ENCODE assay signal across 26 mouse cellular contexts in the genomic region with DNA sequence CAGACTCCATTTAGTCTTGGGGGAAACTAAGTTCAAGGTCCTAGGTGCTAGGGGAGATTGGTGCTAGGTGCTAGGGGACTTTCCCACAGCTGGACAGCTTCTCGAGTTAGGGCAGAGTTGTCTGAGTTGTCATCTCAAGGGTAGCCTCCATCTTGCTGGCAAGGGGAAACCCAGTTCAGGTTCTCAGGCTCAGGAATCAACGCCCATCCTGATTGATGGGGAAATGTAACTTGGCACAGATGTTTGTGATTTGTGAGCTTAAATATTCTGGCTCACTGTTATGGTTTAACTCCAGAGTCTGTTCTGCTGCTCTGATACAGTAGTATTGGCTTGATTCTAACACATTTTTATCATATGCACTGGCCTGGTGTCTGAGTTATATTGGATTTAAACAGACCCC. TPM values are rescaled to one million over a fixed set of nuclear protein-coding genes. Genes with fewer than 3 reads are reported as not detected.
"Had no signal": no experiment of that assay in that cellular context is flagged by ENCODE, and none has a peak within 500 bp of the region (broad histone marks: within the 10 kb centered on the region; RNA-seq: fewer than 3 reads in every experiment).

No protein-coding gene starts in this region.

- H3K9me3 ChIP-seq: limb, embryonic 10.5 days; limb, embryonic 13.5 days; midbrain, embryonic 12.5 days; midbrain, embryonic 15.5 days; neural tube, embryonic 13.5 days had no signal

- H3K4me3 ChIP-seq: layer of hippocampus, adult 2 months; limb, embryonic 10.5 days; limb, embryonic 13.5 days; midbrain, embryonic 12.5 days; midbrain, embryonic 15.5 days; neural tube, embryonic 13.5 days had no signal

- DNase-seq: kidney, adult 2 months; kidney, postnatal 25 days; layer of hippocampus, adult 9-11 months; liver, postnatal 0 days; lung, embryonic 14.5 days; right cerebral cortex, adult 18-20 months; right cerebral cortex, postnatal 14 days; right cerebral cortex, postnatal 4 days; thymus, adult 18-20 months; thymus, postnatal 36 days had no signal

- H3K27ac ChIP-seq: kidney, postnatal 0 days; layer of hippocampus, adult 2 months; limb, embryonic 10.5 days; limb, embryonic 13.5 days; liver, embryonic 14.5 days; macrophage; midbrain, embryonic 12.5 days; midbrain, embryonic 15.5 days; neural tube, embryonic 13.5 days; stomach, postnatal 0 days had no signal

- H3K36me3 ChIP-seq: limb, embryonic 10.5 days; limb, embryonic 13.5 days; midbrain, embryonic 12.5 days; midbrain, embryonic 15.5 days; neural tube, embryonic 13.5 days had no signal

- ATAC-seq: liver, postnatal 0 days; lung, postnatal 0 days; midbrain, embryonic 15.5 days had no signal

- H3K4me1 ChIP-seq: midbrain, embryonic 12.5 days; midbrain, embryonic 15.5 days had no signal

- H3K9ac ChIP-seq: limb, embryonic 13.5 days; liver, embryonic 14.5 days; liver, postnatal 0 days; lung, embryonic 14.5 days; midbrain, embryonic 12.5 days; midbrain, embryonic 15.5 days; neural tube, embryonic 13.5 days had no signal

- H3K27me3 ChIP-seq: limb, embryonic 13.5 days; midbrain, embryonic 12.5 days; midbrain, embryonic 15.5 days; neural tube, embryonic 13.5 days had no signal

- H3K4me2 ChIP-seq: limb, embryonic 13.5 days; liver, embryonic 11.5 days; lung, embryonic 14.5 days; midbrain, embryonic 12.5 days; midbrain, embryonic 15.5 days; neural tube, embryonic 13.5 days had no signal

RNA-seq across cellular contexts. Expression of gene Myl7, which starts 19.5 kb away (rescaled TPM):
- total RNA-seq: layer of hippocampus, adult 2 months; layer of hippocampus, postnatal 25 days; left cerebral cortex, adult 18-20 months; left cerebral cortex, postnatal 25 days; megakaryocyte, adult 5-6 weeks had no signal
- polyA plus RNA-seq: macrophage; midbrain, embryonic 15.5 days had no signal

RNA-seq across cellular contexts. Expression of gene Gck, which starts 31.8 kb away (rescaled TPM):
- total RNA-seq: megakaryocyte, adult 5-6 weeks had no signal
- polyA plus RNA-seq: macrophage had no signal
